Mouse (Mus musculus) cerebellum, adult 2 months (tissue): ENCODE data around the gene Gabra5.

Experiments used
- CTCF ChIP-seq: fragments of 200-500 bp; IDR thresholded peaks from 2 replicates; pipeline ENCODE4 v1.5.1; 2011; ENCODE audit warnings: low read depth, mild to moderate bottlenecking, control low read depth, low read length, moderate library complexity, borderline replicate concordance; ENCODE audit not compliant: insufficient read depth
- POLR2A ChIP-seq: fragments of 200-500 bp; IDR thresholded peaks from 2 replicates; pipeline ENCODE4 v1.6.1; 2011; ENCODE audit warnings: low read length, control low read depth, borderline replicate concordance; ENCODE audit not compliant: insufficient read depth

DNA sequence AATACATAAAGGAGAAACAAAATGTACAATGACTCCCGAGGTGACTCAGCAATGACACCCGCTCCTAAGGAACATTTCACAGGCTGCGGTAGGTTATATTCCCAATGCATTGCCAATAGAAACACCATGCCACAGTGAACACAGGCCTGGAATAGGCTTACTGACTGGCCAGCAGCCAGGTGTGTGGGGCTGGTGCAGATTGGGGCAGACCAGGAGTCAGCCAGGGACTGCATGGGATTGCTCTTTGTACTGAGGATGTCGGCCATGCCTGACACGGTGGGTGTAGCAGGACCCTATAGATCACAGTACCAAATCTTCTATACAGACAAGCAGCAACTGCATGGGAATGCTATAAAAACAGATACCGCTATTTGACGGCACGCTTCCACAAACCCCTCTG lies 20.1 kb upstream of the Gabra5 start:
- no peak for TF ChIP-seq CTCF
- no peak for TF ChIP-seq POLR2A
